Mouse (Mus musculus) intestine, embryonic 14.5 days (tissue): Measurements from ENCODE around the gene Eri3. TPM values are rescaled to one million over a fixed set of nuclear protein-coding genes. Genes with fewer than 3 reads are reported as not detected.

Source experiments
- ATAC-seq: fragments of 200-750 bp; cut with Nextera tagmentation; replicated peaks from 2 replicates; pipeline ENCODE4 v1.8.0; 2017; ENCODE audit warnings: low read depth, moderate number of reproducible peaks, moderate TSS enrichment, moderate library complexity; ENCODE audit not compliant: low FRiP score, low TSS enrichment
- DNase-seq: peaks from one replicate; pipeline ENCODE4 v3.0.0-alpha.2; 2018; ENCODE audit warnings: low spot score
- H3K27ac ChIP-seq: fragments of 300-500 bp; sonication (generic); 2 replicates; pipeline ENCODE4 v1.5.1; 2014; ENCODE audit warnings: low read depth, mild to moderate bottlenecking, control low read depth
- H3K27me3 ChIP-seq: fragments of 300-500 bp; sonication (generic); replicated peaks from 2 replicates; pipeline ENCODE4 v1.6.1; 2014; ENCODE audit warnings: low read length, control low read depth; ENCODE audit not compliant: control insufficient read depth, insufficient read depth
- H3K36me3 ChIP-seq: fragments of 300-500 bp; sonication (generic); 2 replicates; pipeline ENCODE4 v1.6.1; 2014; ENCODE audit warnings: low read length, control low read depth; ENCODE audit not compliant: control insufficient read depth, insufficient read depth
- H3K4me1 ChIP-seq: fragments of 300-500 bp; sonication (generic); replicated peaks from 2 replicates; pipeline ENCODE4 v1.6.1; 2014; ENCODE audit warnings: low read length, control low read depth, mixed read lengths; ENCODE audit not compliant: control insufficient read depth, insufficient read depth
- H3K4me2 ChIP-seq: fragments of 300-500 bp; sonication (generic); 2 replicates; pipeline ENCODE4 v1.6.1; 2014; ENCODE audit warnings: low read length
- H3K4me3 ChIP-seq: fragments of 300-500 bp; sonication (generic); 2 replicates; pipeline ENCODE4 v1.5.1; 2014; ENCODE audit warnings: low read depth, low read length, control low read depth, mixed read lengths
- H3K9ac ChIP-seq: fragments of 300-500 bp; sonication (generic); 2 replicates; pipeline ENCODE4 v1.6.1; 2014; ENCODE audit warnings: mild to moderate bottlenecking, low read length
- H3K9me3 ChIP-seq: fragments of 300-500 bp; sonication (generic); 2 replicates; pipeline ENCODE4 v1.6.1; 2016; ENCODE audit warnings: low read length, control low read depth; ENCODE audit not compliant: control insufficient read depth
- WGBS: fragments of 180-500 bp; shearing (Covaris S2); extraction: QIAGEN DNeasy Blood & Tissue Kit; methylation state at CpG from one replicate; pipeline ENCODE4 v1.1.7; 2014; 5-methylcytosine and 5-hydroxymethylcytosine counted together
- polyA plus RNA-seq: library from polyadenylated mRNA; unstranded; fragments of >200 nt; fragmentation: Nextera tagmentation; extraction: Ambion mirVana; gene quantifications from 2 replicates; pipeline ENCODE4 v1.2.1, GENCODE M21; 2014

Gene Eri3
- polyA plus RNA-seq, 1 experiment from 2014 or later, result 141 TPM

- H3K36me3 ChIP-seq, result peaks cover 14% of the 10 kb centered on the region
- H3K9ac ChIP-seq, result no peak overlapping the region
- H3K27me3 ChIP-seq, result no peaks in the 10 kb centered on the region
- WGBS, result 58% methylated on average over 5 of the region's 5 CpGs
- ATAC-seq, result no peak
- no peaks in the 10 kb centered on the region for H3K9me3 ChIP-seq
- no peak overlapping the region for H3K4me2 ChIP-seq
- DNase-seq, result no peak
- no peak overlapping the region for H3K4me3 ChIP-seq
- no peak overlapping the region for H3K27ac ChIP-seq
- H3K4me1 ChIP-seq, result peaks cover 13% of the 10 kb centered on the region; the same call in 1 of the 2 replicates
These were observed 102.6 kb downstream of the Eri3 start for GRCm38 (mm10) chr4:117652727-117653126.

DNA sequence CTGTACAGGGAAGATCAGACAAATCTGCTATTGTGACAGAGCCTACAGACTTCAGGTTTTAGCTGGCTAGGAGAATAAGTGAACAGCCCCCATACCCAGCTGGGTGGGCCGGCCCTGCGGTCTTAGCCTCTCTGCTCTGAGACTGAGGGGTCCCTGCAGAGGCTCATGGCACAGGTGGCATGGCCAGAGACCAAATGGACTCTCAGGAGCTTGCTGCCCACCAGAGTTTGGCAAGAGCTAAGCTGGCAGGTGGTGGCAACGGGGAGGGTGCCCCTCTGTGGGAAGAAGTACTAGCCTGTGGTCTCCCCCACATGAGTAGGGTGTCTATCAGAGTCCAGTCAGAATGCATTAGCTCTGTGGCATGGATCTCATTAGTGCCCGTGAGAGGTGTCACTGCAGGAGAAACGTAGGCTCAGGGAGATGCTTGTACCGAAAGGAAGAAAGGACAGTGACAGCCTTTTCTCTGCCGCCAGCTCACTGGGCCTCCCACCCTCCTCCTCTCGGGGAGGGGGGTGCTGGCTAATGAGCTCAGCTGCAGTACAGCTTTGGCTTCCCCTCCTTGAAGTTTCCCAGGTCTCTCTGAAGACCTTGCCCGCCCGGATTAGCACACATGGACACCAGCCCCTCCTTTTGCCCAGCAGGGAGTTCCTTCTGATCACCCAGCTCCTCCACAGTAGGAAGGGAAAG is 104.0 kb downstream of the Eri3 start:
- 32% methylated on average over 10 of the region's 10 CpGs for WGBS
- Histone ChIP-seq H3K4me1 (peaks cover 26% of the 10 kb centered on the region; the same call in 1 of the 2 replicates), H3K4me2 (no peak overlapping the region), H3K36me3 (peaks cover 9% of the 10 kb centered on the region; the same call in 1 of the 2 replicates), H3K9me3 (no peaks in the 10 kb centered on the region), H3K4me3 (no peak overlapping the region), H3K27ac (no peak overlapping the region), H3K27me3 (no peaks in the 10 kb centered on the region), H3K9ac (no peak overlapping the region)
- no peak for DNase-seq
- ATAC-seq, result no peak

DNA sequence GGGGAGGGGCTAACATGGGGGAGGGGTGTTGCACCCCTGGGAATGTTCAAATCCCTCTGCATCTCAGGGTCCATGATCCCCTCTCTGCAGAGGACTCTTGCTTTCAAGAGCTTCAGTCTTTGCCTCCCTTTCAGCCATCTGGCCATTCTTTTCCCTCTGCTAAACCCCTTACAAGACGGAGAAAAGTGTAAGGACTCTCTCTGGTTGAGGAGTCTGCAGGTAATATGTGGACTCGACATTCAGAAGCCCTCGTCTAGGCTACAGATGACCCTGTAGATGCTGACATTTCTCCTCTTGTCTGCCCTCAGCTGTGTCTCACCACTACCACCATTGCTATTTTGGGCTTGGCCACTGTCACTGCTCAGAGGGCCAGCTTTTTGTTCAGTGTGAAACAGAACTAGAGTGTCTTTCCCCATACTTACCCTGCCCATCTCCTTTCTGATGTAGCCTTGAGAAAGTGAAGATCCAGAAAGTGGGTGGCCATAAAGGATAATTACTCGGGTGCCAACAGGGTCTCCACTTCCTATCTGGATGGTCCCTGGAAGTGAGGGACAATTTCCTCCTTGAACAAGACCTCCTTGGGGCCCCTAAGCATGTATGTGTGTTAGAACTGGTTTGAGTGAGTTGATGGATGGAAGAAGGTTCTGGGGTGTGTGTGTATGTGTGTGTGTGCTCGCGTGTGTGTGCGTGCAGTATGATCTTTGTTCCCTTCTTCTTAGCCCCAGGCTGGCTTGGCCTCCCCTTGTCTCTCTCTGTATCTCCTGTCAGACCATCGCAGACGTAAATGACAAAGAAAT is 104.7 kb downstream of the Eri3 start:
- Histone ChIP-seq H3K4me1 (peaks cover 26% of the 10 kb centered on the region; the same call in 1 of the 2 replicates), H3K27ac (no peak overlapping the region), H3K36me3 (peaks cover 5% of the 10 kb centered on the region; the same call in 1 of the 2 replicates), H3K4me3 (no peak overlapping the region), H3K4me2 (no peak overlapping the region), H3K9me3 (no peaks in the 10 kb centered on the region), H3K9ac (no peak overlapping the region), H3K27me3 (no peaks in the 10 kb centered on the region)
- 66% methylated on average over 9 of the region's 9 CpGs for WGBS
- DNase-seq, result no peak
- ATAC-seq, result no peak

DNA sequence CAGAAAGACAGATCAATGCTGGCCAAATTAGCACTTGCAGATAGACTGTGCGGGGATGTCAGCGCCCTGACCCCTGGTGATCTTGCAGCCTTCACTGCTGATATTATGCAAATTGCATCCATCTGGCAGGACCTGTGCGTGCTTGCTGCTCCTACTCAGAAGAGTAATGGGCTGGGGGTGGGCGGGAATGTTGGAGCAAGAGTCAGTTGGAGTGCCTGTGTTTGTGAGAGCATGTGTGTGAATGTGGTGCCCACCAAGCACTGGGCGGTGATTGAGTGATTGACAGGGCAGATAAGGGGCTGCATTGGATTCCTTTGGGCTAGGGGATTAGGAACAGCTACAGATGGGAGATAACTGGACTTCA is 105.3 kb downstream of the Eri3 start:
- H3K27me3 ChIP-seq, result no peaks in the 10 kb centered on the region
- H3K4me2 ChIP-seq, result no peak overlapping the region
- no peaks in the 10 kb centered on the region for H3K9me3 ChIP-seq
- DNase-seq (no peak), ATAC-seq (no peak)
- 52% methylated on average over 5 of the region's 5 CpGs for WGBS
- H3K4me1 ChIP-seq, result peaks cover 26% of the 10 kb centered on the region; the same call in 1 of the 2 replicates
- no peaks in the 10 kb centered on the region for H3K36me3 ChIP-seq
- no peak overlapping the region for H3K9ac ChIP-seq
- H3K4me3 ChIP-seq, result no peak overlapping the region
- H3K27ac ChIP-seq, result no peak overlapping the region

- H3K4me1 ChIP-seq, result peaks cover 26% of the 10 kb centered on the region; the same call in 1 of the 2 replicates
- ATAC-seq, result no peak
- no peak overlapping the region for H3K4me3 ChIP-seq
- H3K27me3 ChIP-seq, result no peaks in the 10 kb centered on the region
- no peak overlapping the region for H3K27ac ChIP-seq
- no peaks in the 10 kb centered on the region for H3K9me3 ChIP-seq
- DNase-seq, result no peak
- WGBS, result 63% methylated on average over 6 of the region's 6 CpGs
- no peak overlapping the region for H3K4me2 ChIP-seq
- no peak overlapping the region for H3K9ac ChIP-seq
- H3K36me3 ChIP-seq, result peaks cover 8% of the 10 kb centered on the region; the same call in 1 of the 2 replicates
These were observed 106.8 kb downstream of the Eri3 start for GRCm38 (mm10) chr4:117656961-117657360.

- H3K9me3 ChIP-seq, result no peaks in the 10 kb centered on the region
- no peak overlapping the region for H3K9ac ChIP-seq
- peaks cover 10% of the 10 kb centered on the region; the same call in 1 of the 2 replicates for H3K36me3 ChIP-seq
- no peak overlapping the region for H3K4me3 ChIP-seq
- WGBS, result 73% methylated on average over 4 of the region's 4 CpGs
- peaks cover 26% of the 10 kb centered on the region; the same call in 1 of the 2 replicates for H3K4me1 ChIP-seq
- H3K4me2 ChIP-seq, result no peak overlapping the region
- H3K27ac ChIP-seq, result no peak overlapping the region
- no peaks in the 10 kb centered on the region for H3K27me3 ChIP-seq
- no peak for DNase-seq
- ATAC-seq, result no peak
These were observed 107.5 kb downstream of the Eri3 start for GRCm38 (mm10) chr4:117657646-117658045.

DNA sequence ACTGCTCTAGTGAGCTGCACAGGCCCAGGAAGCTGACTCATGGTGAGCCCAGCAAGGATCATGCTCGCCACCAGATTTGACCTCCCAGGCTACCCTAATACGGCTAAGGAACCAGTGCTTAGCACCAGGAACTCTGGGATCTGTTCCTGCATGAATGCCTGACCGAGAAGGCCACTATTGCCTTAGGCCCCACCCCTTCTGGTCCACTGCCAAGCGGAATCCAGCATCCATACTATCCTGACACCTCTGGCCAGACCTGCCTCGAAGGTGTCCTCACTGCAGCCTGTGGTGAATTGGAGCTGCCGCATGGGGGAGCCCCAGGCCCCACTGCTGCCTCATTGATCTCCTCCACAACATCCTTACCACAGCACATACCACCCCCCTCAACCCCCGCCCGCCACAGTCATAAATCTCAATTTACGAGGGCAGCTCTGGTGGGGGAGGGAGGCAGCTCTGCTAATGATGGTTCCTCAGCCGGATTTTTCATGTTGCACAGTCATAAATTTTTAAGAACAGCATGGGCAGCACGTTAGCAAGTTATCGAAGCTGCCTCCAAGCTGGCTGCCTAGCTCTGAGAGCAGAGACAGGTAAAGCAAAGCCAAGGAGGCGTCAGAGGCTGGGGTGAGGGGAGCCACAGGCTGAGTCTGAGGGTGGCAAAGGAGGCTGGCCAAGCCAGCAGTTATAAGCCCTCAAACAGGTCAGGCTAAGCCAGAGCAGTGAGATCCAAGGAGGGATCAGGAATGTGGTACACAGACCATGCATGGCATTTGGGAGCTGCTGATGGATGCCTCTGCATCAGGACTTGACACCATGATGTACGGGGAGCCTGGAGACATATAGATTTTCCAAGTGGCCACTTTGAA is 108.6 kb downstream of the Eri3 start:
- DNase-seq (peak; percentile 75), ATAC-seq (peak; percentile 87)
- peaks cover 10% of the 10 kb centered on the region; the same call in 1 of the 2 replicates for H3K36me3 ChIP-seq
- H3K27me3 ChIP-seq, result no peaks in the 10 kb centered on the region
- H3K9me3 ChIP-seq, result no peaks in the 10 kb centered on the region
- H3K4me2 ChIP-seq, result no peak overlapping the region
- no peak overlapping the region for H3K9ac ChIP-seq
- H3K4me1 ChIP-seq, result peaks cover 26% of the 10 kb centered on the region; the same call in 1 of the 2 replicates
- H3K27ac ChIP-seq, result no peak overlapping the region
- WGBS, result 24% methylated on average over 14 of the region's 14 CpGs
- H3K4me3 ChIP-seq, result no peak overlapping the region

DNA sequence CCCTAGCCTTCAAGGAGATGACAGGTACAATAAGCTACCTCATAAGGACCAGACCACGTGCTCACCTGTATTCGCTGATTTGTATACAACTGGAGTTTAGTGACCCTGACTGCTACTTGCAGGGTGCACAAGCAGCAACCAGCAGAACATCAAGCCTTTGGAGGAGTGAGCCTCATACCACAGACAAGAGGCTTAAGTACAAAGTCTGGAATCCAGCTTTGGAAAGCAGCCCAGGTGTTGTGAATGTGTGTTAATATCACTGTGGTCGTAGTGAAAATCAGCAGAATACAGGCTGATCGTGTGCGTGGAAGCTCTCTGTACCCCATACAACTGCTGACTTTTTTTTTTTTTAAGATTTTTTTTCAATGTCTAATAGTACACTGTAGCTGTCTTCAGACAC is 109.8 kb downstream of the Eri3 start:
- Histone ChIP-seq H3K4me2 (no peak overlapping the region), H3K36me3 (peaks cover 10% of the 10 kb centered on the region; the same call in 1 of the 2 replicates), H3K9me3 (no peaks in the 10 kb centered on the region), H3K4me1 (0 out of 2 replicates have a peak, but pooled peaks cover 16% of the 10 kb centered on the region), H3K9ac (no peak overlapping the region), H3K27ac (no peak overlapping the region), H3K4me3 (no peak overlapping the region), H3K27me3 (no peaks in the 10 kb centered on the region)
- ATAC-seq, result no peak
- 79% methylated on average over 5 of the region's 5 CpGs for WGBS
- DNase-seq, result no peak
